Mouse (Mus musculus) embryonic facial prominence, embryonic 15.5 days (tissue): ENCODE measurements around the gene Ctdspl. TPM values are rescaled to one million over a fixed set of nuclear protein-coding genes. Genes with fewer than 3 reads are reported as not detected.

Experiments
- ATAC-seq: fragments of 200-750 bp; cut with Nextera tagmentation; 2 replicates; pipeline ENCODE4 v1.8.0; 2017; ENCODE audit warnings: low read depth, moderate TSS enrichment; ENCODE audit not compliant: insufficient number of reproducible peaks, low FRiP score, low TSS enrichment
- H3K27ac ChIP-seq: fragments of 300-500 bp; sonication (generic); replicated peaks from 2 replicates; pipeline ENCODE4 v1.5.1; 2015; ENCODE audit warnings: mild to moderate bottlenecking, inconsistent platforms
- H3K27me3 ChIP-seq: fragments of 300-500 bp; sonication (generic); 2 replicates; pipeline ENCODE4 v1.6.1; 2015; ENCODE audit warnings: inconsistent platforms
- H3K36me3 ChIP-seq: fragments of 300-500 bp; sonication (generic); 2 replicates; pipeline ENCODE4 v1.6.1; 2015; ENCODE audit warnings: mild to moderate bottlenecking, inconsistent platforms
- H3K4me1 ChIP-seq: fragments of 300-500 bp; sonication (generic); 2 replicates; pipeline ENCODE4 v1.6.1; 2015; ENCODE audit warnings: inconsistent platforms
- H3K4me2 ChIP-seq: fragments of 300-500 bp; sonication (generic); replicated peaks from 2 replicates; pipeline ENCODE4 v1.6.1; 2015; ENCODE audit warnings: mild to moderate bottlenecking, inconsistent platforms
- H3K4me3 ChIP-seq: fragments of 300-500 bp; sonication (generic); replicated peaks from 2 replicates; pipeline ENCODE4 v1.5.1; 2015; ENCODE audit warnings: mild to moderate bottlenecking, inconsistent platforms
- H3K9ac ChIP-seq: fragments of 300-500 bp; sonication (generic); 2 replicates; pipeline ENCODE4 v1.6.1; 2015; ENCODE audit warnings: inconsistent platforms
- H3K9me3 ChIP-seq: fragments of 300-500 bp; sonication (generic); replicated peaks from 2 replicates; pipeline ENCODE4 v1.6.1; 2016; ENCODE audit warnings: inconsistent platforms
- WGBS: fragments of 180-500 bp; shearing (Covaris S2); methylation state at CpG from one replicate; pipeline ENCODE4 v1.1.7; 2015; 5-methylcytosine and 5-hydroxymethylcytosine counted together
- polyA plus RNA-seq: library from polyadenylated mRNA; unstranded; fragments of >200 nt; fragmentation: Nextera tagmentation; extraction: Ambion mirVana; gene quantifications from 2 replicates; pipeline ENCODE4 v1.2.1, GENCODE M21; 2015

Gene Ctdspl
- 18.5 and 19.2 TPM in 2 replicates for polyA plus RNA-seq

GRCm38 (mm10) chr9:118926111-118926650, at the start of gene Ctdspl:
TSS of gene Ctdspl (plus strand) at chr9:118926453.
- no peaks in the 10 kb centered on the region for H3K27me3 ChIP-seq
- peak; percentile 41 for ATAC-seq
- peak within 1 kb of the TSS; percentile 94 for H3K9ac ChIP-seq
- peaks cover 48% of the 10 kb centered on the region for H3K4me1 ChIP-seq
- 0 out of 2 replicates have a peak, but pooled peaks cover 2% of the 10 kb centered on the region for H3K36me3 ChIP-seq
- H3K27ac ChIP-seq: peak within 1 kb of the TSS; percentile 96
- WGBS: under 1% methylated on average over 52 of the region's 73 CpGs
- no peaks in the 10 kb centered on the region for H3K9me3 ChIP-seq
- peak within 1 kb of the TSS; percentile 86 for H3K4me3 ChIP-seq
- peak within 1 kb of the TSS; percentile 96 for H3K4me2 ChIP-seq

GRCm38 (mm10) chr9:118876902-118877301, 49.4 kb upstream of the Ctdspl start:
- no peak for ATAC-seq
- peak overlapping the region; percentile 78 for H3K27ac ChIP-seq

DNA sequence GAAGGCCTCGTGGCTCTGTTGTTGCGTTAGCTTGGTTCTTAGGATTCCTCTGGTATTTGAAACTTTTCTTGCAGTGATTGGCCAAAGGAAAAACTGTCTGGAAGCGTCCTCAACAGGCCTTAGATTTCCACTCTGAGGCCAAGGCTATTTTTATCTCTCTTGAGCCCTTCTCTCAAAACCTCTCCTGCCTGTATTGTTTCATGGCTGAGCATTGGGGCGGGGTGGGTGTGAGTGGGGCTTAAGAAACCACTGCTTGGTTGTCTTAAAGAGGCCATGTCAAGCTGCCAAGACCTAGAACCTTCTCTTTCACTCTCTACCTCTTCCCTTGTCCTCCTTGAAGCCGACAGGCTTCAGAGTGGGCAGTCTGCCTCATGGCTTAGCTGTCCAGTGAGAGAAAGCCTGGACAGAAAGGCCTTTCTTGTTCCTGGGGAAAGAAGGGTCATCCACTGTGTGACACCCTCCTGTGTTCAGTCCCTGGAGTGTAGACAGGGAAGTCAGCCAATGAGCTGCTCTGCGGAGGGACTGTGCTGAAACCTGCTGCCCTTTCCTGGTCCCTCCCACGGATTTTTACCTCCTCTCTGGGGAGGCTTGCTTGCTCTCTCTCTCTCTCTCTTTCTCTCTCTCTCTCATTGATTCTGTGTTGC, 48.8 kb upstream of the Ctdspl start:
- Histone ChIP-seq H3K4me1 (peaks cover 35% of the 10 kb centered on the region), H3K4me2 (no peak overlapping the region), H3K27me3 (no peaks in the 10 kb centered on the region), H3K27ac (peak overlapping the region; percentile 78), H3K36me3 (peaks cover 16% of the 10 kb centered on the region), H3K9ac (no peak overlapping the region), H3K4me3 (no peak overlapping the region), H3K9me3 (no peaks in the 10 kb centered on the region)
- 66% methylated on average over 7 of the region's 7 CpGs for WGBS
- ATAC-seq: no peak

More at GRCm38 (mm10) chr9:118876902-118877301, 49.4 kb upstream of the Ctdspl start:
- H3K9ac ChIP-seq: no peak overlapping the region
- peaks cover 35% of the 10 kb centered on the region for H3K4me1 ChIP-seq
- 57% methylated on average over 10 of the region's 10 CpGs for WGBS
- H3K36me3 ChIP-seq: peaks cover 19% of the 10 kb centered on the region
- H3K4me2 ChIP-seq: no peak overlapping the region
- H3K4me3 ChIP-seq: no peak overlapping the region
- no peaks in the 10 kb centered on the region for H3K27me3 ChIP-seq
- H3K9me3 ChIP-seq: no peaks in the 10 kb centered on the region

DNA sequence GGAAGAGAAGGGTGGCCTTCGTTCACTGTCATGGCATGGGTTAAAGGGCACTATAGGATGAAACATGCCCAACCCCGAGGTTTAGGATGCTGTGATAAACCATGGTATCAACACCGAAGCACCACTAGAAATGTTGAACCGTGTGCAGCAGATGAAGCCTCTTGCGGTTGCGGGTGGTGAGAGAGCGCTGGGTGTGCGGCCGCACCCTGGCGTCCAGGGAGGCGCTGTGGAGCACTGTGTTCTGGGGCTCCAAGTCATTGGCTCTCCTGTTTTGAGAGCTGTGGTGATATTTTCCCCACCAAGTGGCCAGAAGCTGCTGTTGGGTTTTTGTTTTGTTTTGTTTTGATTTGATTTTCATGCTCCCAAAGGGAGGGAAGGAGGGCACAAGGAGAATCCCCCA, 47.7 kb upstream of the Ctdspl start:
- WGBS: 87% methylated on average over 11 of the region's 11 CpGs
- no peak overlapping the region for H3K9ac ChIP-seq

DNA sequence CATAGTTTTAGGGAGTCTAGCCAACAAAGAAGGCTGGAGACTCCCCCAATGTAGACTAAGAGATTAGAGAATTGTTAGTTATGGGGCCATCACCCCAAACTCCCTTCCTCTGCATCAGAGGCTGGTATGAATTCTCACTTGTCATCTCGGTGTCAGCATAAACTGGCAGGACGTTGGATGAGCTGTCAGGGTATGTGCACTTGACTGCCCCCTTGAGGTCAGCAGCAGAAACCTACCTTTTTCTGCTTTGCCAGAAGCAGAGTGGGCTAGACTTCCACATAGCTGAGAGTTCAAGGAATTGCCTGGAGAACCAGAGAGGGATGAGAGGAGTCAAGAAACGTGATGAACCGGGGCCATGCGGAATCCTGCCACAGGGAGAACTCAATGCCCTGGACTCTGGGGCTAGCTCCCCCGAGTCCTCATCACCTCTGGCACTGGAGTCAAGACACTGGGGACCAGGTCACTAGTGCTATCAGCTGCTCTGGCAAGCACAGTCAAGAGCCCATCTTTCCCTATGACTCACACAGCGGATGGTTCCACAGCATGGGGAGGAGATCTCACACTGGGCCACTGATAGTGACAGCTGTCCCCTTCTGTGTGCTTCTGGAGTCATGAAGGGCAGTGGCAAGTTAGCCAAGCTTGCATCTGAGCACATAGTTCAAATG, 44.8 kb upstream of the Ctdspl start:
- Histone ChIP-seq H3K9ac (no peak overlapping the region), H3K27ac (no peak overlapping the region), H3K4me1 (peaks cover 19% of the 10 kb centered on the region), H3K9me3 (no peaks in the 10 kb centered on the region), H3K4me3 (no peak overlapping the region), H3K4me2 (no peak overlapping the region), H3K36me3 (peaks cover 12% of the 10 kb centered on the region; the same call in 1 of the 2 replicates), H3K27me3 (no peaks in the 10 kb centered on the region)
- 75% methylated on average over 7 of the region's 7 CpGs for WGBS
- ATAC-seq: no peak

More for the DNA sequence above, 47.7 kb upstream of the Ctdspl start:
- H3K4me3 ChIP-seq: no peak overlapping the region
- H3K9me3 ChIP-seq: no peaks in the 10 kb centered on the region
- H3K4me1 ChIP-seq: peaks cover 28% of the 10 kb centered on the region
- ATAC-seq: no peak
- no peak overlapping the region for H3K4me2 ChIP-seq
- no peaks in the 10 kb centered on the region for H3K27me3 ChIP-seq
- peaks cover 12% of the 10 kb centered on the region for H3K36me3 ChIP-seq
- H3K27ac ChIP-seq: no peak overlapping the region

DNA sequence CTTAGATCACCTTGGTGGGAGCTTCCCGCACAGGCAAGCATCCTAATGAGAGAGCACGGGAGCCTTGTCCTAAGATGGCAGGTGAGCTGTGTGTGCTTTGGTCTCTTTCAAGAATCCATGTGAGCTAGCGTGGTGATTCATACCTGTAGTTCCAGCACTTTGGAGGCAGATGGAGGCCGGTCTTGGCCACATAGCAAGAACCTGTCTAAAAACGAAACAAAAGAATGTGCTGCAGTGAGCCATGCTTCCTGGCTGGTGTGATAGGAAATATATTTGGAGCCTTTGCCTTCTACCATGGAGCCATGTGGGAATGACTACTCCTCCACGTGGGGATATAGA, 44.3 kb upstream of the Ctdspl start:
- WGBS: 80% methylated on average over 6 of the region's 6 CpGs
- H3K9ac ChIP-seq: no peak overlapping the region
- no peak overlapping the region for H3K4me2 ChIP-seq
- no peak for ATAC-seq
- H3K27ac ChIP-seq: no peak overlapping the region
- H3K36me3 ChIP-seq: peaks cover 12% of the 10 kb centered on the region; the same call in 1 of the 2 replicates
- H3K4me1 ChIP-seq: peaks cover 14% of the 10 kb centered on the region
- no peaks in the 10 kb centered on the region for H3K9me3 ChIP-seq
- H3K4me3 ChIP-seq: no peak overlapping the region
- no peaks in the 10 kb centered on the region for H3K27me3 ChIP-seq

DNA sequence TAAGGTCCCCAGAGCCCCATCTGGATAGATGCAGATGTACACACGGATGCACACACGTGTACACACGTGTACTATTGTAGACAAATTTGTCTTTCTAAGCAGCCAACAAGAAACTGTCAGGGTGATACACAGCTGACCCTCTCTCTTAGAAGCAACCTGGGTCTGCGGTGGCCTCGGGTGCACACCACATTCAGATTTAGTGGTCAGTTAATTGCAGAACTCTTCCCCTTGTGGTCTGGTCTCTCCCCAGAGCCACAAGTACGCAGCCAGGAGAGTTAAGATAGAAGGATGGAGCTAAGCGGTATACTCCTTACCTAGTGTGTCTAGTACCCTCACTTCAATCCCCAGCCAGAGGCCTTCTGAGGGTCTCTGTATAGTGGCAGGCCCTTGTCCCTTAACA, 43.1 kb upstream of the Ctdspl start:
- Histone ChIP-seq H3K27ac (no peak overlapping the region), H3K36me3 (peaks cover 9% of the 10 kb centered on the region; the same call in 1 of the 2 replicates), H3K9ac (no peak overlapping the region), H3K4me3 (no peak overlapping the region), H3K9me3 (no peaks in the 10 kb centered on the region), H3K4me2 (no peak overlapping the region), H3K27me3 (no peaks in the 10 kb centered on the region), H3K4me1 (peaks cover 5% of the 10 kb centered on the region)
- ATAC-seq: no peak
- WGBS: 89% methylated on average over 7 of the region's 7 CpGs

GRCm38 (mm10) chr9:118885785-118886184, 40.5 kb upstream of the Ctdspl start:
- Histone ChIP-seq H3K4me1 (peaks cover 18% of the 10 kb centered on the region), H3K4me3 (no peak overlapping the region), H3K27ac (peak overlapping the region; percentile 12; the same call in 1 of the 2 replicates), H3K9ac (no peak overlapping the region; the same call in 1 of the 2 replicates), H3K27me3 (no peaks in the 10 kb centered on the region), H3K9me3 (no peaks in the 10 kb centered on the region), H3K4me2 (no peak overlapping the region), H3K36me3 (peaks cover 9% of the 10 kb centered on the region; the same call in 1 of the 2 replicates)
- 46% methylated on average over 6 of the region's 6 CpGs for WGBS
- ATAC-seq: no peak

GRCm38 (mm10) chr9:118887201-118887600, 39.1 kb upstream of the Ctdspl start:
- Histone ChIP-seq H3K36me3 (peaks cover 9% of the 10 kb centered on the region; the same call in 1 of the 2 replicates), H3K4me3 (no peak overlapping the region), H3K4me1 (peaks cover 29% of the 10 kb centered on the region), H3K4me2 (no peak overlapping the region), H3K27ac (no peak overlapping the region), H3K9me3 (no peaks in the 10 kb centered on the region), H3K9ac (no peak overlapping the region), H3K27me3 (no peaks in the 10 kb centered on the region)
- 71% methylated on average over 7 of the region's 7 CpGs for WGBS
- ATAC-seq: no peak

GRCm38 (mm10) chr9:118887734-118888133, 38.5 kb upstream of the Ctdspl start:
- 87% methylated on average over 8 of the region's 8 CpGs for WGBS
- no peaks in the 10 kb centered on the region for H3K27me3 ChIP-seq
- H3K27ac ChIP-seq: no peak overlapping the region

GRCm38 (mm10) chr9:118890149-118890548, 36.1 kb upstream of the Ctdspl start:
- H3K9me3 ChIP-seq: no peaks in the 10 kb centered on the region
- no peak overlapping the region for H3K27ac ChIP-seq
- peaks cover 5% of the 10 kb centered on the region; the same call in 1 of the 2 replicates for H3K36me3 ChIP-seq
- WGBS: 84% methylated on average over 4 of the region's 4 CpGs
- H3K9ac ChIP-seq: no peak overlapping the region
- H3K27me3 ChIP-seq: no peaks in the 10 kb centered on the region
- no peak overlapping the region for H3K4me3 ChIP-seq
- H3K4me2 ChIP-seq: no peak overlapping the region
- no peak for ATAC-seq
- peaks cover 29% of the 10 kb centered on the region for H3K4me1 ChIP-seq

More at GRCm38 (mm10) chr9:118887734-118888133, 38.5 kb upstream of the Ctdspl start:
- Histone ChIP-seq H3K36me3 (peaks cover 9% of the 10 kb centered on the region; the same call in 1 of the 2 replicates), H3K4me3 (no peak overlapping the region), H3K9ac (no peak overlapping the region), H3K4me2 (no peak overlapping the region), H3K9me3 (no peaks in the 10 kb centered on the region), H3K4me1 (peaks cover 29% of the 10 kb centered on the region)
- no peak for ATAC-seq
